Mouse (Mus musculus): ENCODE results near the gene Tmem107. TPM values are rescaled to one million over a fixed set of nuclear protein-coding genes. Genes with fewer than 3 reads are reported as not detected.

The Tmem107 gene
- total RNA-seq, 2 experiments from 2014 or later: 15.2 to 21.0 TPM

DNA sequence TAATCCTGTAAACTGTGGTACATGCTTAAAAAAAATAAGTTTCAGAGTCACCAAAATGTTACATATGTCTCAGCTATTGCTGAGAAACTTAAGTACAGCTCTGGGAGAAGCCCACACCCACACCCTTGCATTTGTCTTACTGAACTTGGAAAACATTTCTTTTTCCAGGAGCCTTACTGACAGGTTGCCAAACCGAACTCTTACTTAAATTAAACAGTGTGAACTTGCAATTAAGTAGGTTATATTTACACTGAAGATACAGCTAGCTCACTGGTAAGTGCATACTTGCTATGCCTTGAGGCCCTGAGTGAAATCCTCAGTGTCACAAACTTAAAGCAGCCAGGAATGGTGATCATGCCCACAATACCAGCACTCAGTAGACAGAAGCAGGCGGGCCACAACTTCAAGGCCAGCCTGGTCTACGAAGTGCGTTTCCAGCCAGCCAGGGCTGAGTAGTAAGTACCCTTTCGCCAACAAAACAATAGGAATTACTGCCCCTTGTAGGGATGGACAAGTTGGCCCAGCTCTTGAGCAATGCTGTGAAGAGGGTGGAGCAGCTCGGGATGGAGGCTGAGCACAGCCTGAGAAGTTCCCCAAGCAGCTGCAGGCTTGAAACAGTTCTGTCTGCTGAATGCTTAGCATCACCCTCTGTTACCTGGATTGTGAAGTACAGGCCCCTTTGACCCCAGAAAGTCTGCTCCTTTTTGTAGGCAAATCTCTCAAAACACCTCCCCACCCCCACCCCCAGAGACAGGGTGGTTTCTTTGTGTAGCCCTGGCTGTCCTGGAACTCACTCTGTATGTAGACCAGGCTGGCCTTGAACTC is 3.6 kb downstream of the Tmem107 start:
- no peak for DNase-seq (ENCODE audit: low spot score in 2 of 2)

DNA sequence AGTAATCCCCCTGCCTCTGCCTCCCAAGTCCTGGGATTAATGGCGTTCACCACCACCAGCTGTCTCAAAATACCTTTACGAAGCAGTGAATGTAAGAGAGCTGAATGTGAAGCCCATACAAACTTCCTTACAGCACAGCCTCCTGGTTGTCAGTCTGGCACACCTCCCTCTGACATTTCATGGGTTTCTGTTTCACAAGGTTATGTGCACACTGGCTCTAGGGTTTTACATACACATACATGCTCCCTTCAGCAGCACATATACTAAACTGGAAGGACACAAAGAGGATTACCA is 4.1 kb downstream of the Tmem107 start:
- no peak for DNase-seq (ENCODE audit: low spot score in 2 of 2)

DNA sequence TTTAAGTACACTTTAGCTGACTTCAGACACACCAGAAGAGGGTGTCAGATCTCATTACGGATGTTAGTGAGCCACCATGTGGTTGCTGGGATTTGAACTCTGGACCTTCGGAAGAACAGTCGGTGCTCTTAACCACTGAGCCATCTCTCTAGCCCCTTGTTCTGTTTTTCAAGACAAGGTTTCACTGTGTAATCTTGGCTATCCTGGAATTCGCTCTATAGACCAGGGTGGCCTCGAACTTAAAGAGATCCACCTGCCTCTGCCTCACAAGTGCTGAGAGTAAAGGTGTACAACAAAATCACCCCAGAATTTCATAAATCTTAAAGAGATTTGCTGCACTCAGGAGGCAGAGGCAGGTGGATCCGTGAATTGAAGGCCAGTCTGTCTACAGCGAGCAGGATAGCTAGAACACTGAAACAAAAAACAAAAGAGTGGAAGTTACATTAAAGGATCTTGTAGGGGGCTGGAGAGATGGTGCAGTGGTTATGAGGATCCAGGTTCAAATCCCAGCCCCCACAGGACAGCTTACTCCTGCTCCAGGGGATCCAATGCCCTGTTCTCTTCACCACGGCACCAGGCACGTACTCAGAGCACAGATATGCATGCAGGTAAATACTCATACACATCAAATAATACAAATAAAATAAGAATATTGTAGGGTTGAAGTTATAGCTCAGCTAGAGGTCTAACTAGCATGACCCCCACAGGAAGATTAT is 5.3 kb downstream of the Tmem107 start:
- DNase-seq (ENCODE audit: low spot score in 2 of 2): no peak

DNA sequence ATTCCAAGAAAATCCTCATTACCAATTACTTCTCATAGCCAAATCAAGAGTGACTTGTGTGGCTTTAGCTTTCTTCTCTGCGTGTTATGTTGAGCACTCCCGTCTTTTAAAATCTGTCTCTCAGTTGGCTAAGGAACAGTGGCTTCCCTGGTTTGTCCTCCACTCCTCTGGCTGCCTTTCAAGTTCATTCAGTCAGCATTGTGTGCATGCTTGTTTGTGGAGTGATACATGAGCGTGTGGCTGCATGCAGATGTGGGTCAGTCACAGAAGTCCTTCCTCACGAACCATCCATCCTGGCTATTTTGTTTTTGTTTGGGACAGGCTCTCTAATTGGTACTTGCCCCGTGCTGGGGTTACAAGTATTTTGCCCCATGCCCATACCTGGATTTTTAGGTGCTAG is 6.0 kb downstream of the Tmem107 start:
- no peak for DNase-seq (ENCODE audit: low spot score in 2 of 2)

DNA sequence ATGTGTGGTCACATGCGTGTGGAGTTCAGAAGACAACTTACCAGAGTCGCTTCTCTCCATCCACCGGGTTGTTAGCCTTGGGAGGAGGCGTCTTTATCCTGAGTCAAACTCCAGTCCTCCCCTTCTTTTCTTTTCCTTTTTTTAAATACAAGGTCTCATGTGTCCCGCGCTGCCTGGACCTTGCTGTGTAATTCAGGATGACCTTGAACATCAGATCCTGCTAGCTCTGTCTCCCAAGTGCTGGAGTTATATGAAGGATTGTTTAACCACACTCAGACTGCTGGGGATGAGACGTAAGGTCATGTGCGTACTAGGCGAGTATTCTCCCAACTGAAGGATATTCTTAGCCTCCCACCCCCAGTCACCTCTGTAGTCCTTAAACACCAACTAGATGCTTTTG is 6.7 kb downstream of the Tmem107 start:
- no peak for DNase-seq (ENCODE audit: low spot score in 2 of 2)

DNA sequence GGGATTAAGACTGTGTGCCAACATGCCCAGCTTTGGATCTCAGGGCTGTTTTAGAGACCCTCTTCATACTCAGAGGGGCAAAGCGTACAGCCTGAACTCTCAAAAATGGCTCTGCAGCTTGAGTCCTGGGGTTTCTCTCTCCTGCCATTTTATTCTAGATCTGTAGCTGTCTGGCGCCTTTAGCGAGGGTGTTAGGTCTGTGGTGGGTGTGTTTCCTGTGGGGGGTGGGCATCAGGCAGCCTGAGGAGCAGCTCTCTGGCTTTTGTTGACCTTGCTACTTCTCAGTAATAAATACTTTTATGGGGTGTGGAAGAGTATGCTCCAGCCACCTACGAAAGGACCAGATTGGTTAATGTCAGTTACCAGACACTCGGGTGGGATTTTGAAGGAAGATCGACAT is 7.4 kb downstream of the Tmem107 start:
- no peak for DNase-seq (ENCODE audit: low spot score in 2 of 2)

DNA sequence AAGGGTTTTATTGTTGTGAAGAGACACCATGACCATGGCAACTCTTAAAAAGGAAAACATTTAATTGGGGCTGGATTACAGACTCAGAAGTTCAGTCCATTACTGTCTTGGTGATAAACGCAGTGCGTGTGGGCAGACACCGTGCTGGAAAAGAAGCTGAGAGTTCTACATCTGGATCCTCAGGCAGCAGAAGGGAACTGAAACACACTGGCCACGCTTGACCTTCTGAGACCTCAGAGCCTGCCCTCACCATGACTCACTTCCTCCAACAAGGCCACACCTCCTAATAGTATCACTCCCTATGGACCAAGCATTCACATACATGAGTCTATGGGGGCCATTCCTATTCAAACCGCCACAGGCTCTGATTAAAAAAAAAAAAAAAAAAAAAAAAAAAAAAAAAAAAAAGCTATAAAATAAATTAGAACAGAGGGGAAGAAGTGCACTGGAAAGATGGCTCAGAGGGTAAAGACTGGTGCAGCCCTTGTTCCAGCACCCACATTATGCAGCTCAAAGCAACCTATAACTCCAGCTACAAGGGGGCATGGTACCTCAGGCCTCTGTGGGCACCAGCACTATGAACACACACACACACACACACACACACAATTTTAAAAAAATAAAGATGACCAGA is 8.3 kb downstream of the Tmem107 start:
- no peak for DNase-seq (ENCODE audit: low spot score in 2 of 2)

DNA sequence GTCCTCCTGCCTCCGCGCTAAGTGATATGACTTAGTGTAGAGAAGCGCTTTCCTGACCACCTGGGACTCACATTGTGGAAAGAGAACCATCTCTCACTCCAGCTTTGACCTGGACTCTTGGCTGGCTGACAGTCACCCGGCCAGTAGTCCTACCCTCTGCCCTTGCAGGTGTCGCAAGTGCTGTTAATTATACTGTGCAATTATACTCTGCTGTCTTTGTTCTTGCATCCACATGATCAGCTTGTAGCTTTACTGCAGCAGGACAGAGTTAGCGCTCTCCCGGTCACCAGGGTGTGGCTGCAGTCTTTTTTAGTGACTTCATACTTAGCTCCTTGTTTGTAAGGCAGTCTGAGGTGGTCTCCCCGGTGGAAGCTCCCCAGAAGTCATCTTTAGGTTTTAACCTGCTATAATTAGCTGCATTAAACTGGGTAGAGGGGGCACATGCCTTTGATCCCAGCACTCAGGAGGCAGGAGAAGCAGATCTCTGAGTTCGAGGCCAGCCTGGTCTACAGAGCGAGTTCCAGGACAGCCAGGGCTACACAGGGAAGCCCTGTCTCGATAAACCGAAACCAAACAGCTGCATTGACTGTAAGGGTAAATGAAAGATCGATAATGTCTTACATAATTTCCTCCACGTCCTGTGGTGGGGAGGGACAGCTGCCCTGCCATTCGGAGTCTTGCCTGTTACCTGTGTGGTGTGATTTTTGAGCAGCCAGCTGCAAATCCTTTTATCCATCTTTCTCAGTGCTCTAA is 9.7 kb downstream of the Tmem107 start:
- no peak for DNase-seq (ENCODE audit: low spot score in 2 of 2)

DNA sequence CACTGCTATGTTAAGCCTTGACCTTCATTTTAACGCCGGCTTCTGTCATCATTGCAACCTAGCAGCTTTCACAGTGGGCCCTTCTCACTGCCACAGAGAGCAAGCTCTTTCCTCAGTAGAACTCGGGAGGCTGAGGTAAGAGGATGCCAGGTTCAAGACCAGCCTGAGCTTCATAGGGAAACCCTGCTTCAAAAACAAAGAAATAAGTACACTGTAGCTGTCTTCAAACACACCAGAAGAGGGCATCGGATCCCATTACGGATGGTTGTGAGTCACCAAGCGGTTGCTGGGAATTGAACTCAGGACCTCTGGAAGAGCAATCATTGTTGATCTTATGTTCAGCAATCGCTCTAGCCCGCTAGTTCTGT is 10.2 kb downstream of the Tmem107 start:
- DNase-seq (ENCODE audit: low spot score in 2 of 2): no peak

DNA sequence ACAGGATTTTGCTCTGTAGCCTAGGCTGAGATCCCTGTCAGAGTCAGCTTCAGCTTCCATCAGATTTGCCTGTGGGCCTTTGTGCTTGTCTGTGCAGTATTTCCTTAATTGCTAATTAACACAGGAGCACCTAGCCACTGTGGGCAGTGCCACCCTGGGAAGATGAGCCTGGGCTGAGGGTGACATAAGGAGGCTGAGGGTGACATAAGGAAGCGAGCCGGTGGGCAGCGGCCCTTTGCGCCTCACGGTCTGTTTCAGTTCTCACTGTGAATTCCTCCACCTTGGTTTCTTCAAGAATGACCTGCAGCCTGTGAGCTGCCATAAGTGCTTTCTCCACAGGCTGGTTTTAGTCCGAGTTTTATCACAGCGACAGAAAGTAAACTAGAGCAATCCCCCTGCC is 11.0 kb downstream of the Tmem107 start:
- no peak for DNase-seq (ENCODE audit: low spot score in 2 of 2)

DNA sequence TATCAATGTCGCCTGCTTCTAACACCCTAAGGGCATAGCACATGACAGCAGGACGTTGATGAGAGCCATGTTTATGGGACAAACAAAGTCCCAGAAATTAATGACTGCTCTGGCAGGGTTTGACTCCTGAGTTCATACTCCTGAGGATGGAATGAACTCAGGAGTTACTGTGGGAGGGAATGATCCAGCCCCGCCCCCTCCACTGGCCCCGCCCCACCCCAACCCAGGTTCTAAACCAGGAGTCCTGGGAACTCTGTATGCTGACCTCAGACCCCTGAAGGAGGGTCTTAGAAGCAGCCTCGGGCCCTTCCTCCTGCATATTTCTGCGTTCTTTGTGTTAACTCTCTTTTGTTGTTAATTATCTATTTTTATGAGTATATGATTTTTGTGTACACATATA is 15.0 kb downstream of the Tmem107 start:
- DNase-seq (ENCODE audit: low spot score in 2 of 2): no peak

DNA sequence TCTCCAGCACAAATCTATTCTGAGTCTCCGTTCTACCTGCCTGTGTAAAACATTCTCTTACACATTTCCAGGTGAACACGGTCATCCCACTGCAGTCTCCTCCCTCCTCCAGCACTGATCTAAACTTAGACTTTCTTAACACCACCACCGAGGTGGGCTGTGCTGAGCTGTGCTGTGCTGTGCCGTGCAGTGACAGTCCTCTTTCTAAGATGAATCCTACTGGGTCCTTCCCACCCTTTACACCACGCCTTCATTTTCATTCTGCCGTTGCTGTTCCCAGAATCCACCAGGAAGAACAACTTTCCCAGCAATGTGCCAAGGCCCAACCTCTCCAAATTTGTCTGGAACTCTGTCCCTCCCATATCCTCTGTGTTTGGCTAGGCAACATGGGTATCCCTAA is 15.8 kb downstream of the Tmem107 start:
- DNase-seq (ENCODE audit: low spot score in 2 of 2): peak in 1 of 2 experiments; percentile 36

DNA sequence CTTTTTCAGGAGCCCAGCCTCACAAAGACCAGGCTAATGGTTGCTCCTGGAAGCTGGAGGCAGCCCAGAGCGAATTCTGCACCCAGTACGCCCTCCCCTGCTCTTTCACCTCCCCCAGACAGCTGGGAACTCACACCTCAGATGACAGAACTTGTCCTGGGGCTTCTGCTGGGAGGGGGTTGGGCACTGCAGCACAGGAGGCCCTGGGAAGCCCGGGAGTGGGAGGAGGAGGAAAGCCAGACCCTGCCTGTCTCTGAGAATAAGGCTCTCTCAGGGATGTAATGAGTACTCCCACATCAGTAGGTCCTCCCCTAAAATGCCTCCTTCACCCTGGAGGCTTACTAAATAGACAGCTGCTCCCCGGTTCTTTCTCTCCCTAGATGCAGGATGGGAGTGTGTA is 16.5 kb downstream of the Tmem107 start:
- DNase-seq (ENCODE audit: low spot score in 2 of 2): peak in 1 of 2 experiments; percentile 52

DNA sequence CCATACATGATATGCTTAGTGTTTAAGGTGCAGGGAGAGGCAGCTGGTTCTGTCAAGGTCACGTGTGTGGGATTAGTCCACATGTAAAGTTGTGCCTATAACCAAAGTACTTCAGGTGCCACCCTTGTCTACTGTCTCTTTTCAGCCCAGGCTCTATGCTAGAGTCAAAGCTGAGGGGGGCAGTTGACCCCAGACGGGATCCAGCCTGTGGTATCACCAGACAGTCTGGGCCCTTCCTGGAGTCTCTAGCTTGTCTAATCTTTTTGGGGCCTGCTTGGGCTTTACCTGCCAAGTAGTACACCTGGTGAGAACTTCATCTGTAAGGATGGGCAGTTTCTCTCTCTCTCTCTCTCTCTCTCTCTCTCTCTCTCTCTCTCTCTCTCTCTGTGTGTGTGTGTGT is 17.0 kb downstream of the Tmem107 start:
- DNase-seq (ENCODE audit: low spot score in 2 of 2): no peak

DNA sequence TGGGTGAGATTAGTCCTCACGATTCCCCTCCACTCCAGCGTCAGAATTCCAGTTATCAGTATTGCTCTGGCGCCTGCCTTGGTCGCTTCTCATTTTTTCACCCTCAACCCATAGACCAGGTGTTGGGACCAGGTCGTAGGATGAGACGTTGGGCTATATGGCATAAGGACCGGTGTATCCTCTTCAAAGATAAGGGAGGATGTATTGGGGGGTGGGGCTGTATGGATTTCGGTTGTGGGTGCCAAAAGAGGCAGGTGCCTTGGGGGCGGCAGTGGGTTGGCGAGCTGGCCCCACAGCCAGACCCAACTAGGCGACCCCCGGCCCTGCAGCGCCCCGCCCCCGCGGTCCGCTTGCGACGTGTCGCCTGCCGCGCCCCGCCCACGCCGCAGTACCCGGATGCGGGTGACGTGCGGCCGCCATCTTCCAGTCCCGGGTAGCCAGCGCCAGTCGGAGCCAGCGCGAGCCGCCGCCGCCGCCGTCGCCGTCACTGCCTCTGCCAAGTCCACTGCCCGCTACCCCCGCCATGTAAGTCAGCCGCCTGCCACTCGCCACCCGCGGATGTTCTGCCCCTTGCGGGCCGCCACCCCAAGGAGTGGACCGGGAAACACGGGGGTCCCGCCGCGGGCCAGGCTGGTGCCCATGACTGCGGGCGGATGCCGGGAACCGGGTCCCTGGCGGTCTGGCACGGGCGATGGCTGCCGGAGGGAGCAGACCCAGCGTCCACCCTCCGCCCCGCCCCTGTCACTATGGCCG is 17.7 kb downstream of the Tmem107 start, which contains the start of gene Vamp2:
Gene Vamp2, plus strand, starts transcription at position 388 of the 753 bp plus-strand sequence.
- peak; percentile 90 to 96 for DNase-seq (ENCODE audit: low spot score in 2 of 2)

DNA sequence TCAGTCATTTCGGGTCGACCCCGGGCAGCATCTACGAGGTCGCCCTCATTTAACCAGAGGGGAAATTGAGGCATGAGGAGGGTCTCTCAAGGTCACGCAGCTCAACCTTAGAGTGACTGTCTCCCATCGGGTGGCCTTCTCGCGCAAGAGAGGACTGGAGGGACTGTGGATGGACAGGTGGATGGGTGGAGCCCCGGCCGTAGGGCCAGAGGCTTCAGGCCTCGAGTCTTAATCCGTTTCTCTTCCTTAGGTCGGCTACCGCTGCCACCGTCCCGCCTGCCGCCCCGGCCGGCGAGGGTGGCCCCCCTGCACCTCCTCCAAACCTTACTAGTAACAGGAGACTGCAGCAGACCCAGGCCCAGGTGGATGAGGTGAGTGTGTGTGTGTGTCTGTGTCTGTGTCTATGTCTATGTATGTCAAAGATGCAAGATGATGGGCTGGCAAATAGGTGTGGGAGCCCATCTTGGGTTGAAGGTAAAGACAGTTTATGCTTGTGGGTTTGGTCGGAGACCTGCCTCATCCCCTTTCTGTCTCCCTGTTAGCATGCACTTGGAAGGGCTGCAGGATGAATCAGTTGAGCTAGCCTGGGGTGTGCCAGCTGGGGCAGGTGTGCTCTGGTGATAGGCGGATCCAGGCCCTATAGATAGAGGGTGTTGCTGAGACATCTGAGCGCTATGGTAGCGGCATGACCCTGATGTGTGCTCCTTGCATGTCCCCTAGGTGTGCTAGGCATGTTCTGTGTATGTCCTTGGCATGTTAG is 18.4 kb downstream of the Tmem107 start:
- no peak for DNase-seq (ENCODE audit: low spot score in 2 of 2)

DNA sequence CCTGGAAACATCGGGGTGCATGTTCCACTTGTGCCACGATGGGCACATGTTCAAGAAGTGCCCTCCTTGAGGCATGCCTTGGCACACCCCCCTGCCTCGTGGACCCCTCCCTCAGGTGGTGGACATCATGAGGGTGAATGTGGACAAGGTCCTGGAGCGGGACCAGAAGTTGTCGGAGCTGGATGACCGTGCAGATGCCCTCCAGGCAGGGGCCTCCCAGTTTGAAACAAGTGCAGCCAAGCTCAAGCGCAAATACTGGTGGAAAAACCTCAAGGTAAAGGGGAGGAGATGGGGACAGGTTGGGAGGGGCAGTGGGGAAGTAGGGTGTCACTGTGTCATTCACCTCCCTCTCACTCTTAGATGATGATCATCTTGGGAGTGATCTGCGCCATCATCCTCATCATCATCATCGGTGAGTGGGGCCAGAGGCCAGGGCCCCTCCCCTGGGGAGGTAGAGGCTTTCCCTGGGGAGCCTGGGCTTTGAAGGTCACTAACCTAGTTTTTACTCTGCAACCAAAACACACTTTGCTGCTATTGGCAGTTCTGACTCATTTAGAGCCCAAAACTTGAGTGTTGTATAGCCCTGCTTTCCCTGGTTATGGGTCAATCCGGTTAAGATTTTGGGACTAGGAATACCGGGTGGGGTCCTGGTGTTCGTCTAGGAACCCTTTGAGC is 19.1 kb downstream of the Tmem107 start:
- no peak for DNase-seq (ENCODE audit: low spot score in 2 of 2)

DNA sequence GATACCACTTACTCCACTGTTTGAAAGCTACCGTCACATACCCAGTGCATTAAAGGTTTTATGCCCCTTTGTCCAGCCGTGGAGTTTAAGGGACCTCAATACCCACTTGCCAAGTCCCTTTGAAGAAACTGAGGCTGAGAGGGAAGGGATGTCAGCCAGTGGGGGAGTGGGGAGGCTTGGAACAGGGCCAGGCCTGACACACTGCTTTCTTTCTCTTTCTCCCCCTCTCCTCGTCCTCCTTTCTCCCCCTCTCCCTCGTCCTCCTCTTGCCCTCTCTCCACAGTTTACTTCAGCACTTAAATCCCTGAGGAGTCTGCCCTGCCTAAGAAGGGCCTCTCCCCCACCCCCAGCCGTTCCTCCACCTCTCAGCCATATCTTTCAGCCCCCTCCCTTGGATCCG is 19.8 kb downstream of the Tmem107 start:
- DNase-seq (ENCODE audit: low spot score in 2 of 2): no peak

DNA sequence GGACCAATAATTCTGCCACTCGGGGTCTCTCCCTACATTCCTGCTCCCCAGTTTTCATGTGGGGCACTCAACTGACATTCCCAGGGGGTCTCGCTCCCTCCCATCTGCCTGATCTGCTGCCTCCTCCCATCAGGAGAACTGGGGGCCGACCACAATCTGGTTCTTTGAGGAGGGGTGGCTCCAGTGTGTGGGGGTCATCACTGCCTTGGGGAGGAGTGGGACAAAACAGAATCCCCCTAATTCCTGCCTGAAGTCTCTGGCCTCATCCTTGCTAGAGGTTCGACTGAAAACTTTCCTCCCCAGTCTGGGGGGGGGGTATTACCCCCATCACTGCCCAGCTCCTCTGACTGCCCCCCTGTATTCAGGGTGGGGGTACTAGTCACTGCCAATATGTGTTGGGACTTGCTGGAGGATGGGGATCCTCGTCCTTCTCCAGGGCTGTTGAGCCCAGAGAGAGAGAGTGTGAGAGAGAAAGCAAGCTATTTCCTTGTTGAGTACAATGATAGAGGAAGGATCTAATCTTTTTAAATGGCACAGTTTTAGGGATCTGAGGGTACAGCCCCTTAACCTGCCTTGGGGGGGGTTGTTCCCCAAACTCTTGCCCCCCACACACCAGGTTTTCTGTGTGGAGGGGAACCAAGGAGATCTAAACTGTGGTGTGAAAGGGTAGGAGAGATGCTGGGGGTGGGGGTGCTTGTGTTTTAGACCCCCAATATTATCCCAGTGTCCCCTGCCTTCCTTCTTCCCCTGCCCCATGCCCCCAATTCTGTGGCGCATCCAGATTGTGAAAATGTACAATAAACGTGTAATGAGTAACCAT is 21.2 kb downstream of the Tmem107 start:
- DNase-seq (ENCODE audit: low spot score in 2 of 2): no peak
